Mouse (Mus musculus): ENCODE measurements around the gene Madd. TPM values are rescaled to one million over a fixed set of nuclear protein-coding genes. Genes with fewer than 3 reads are reported as not detected.

The Madd gene
- polyA plus RNA-seq, 1 experiment: 82.1 TPM

GRCm38 (mm10) chr2:91179825-91180224 lies 3.8 kb downstream of the Madd start:
- Histone ChIP-seq H3K4me3 (ENCODE audit: insufficient read depth, low read length) (no peak overlapping the region), H3K4me1 (ENCODE audit: control insufficient read depth, insufficient read depth, low read length) (peaks cover 18% of the 10 kb centered on the region), H3K27ac (ENCODE audit: insufficient read depth, low read depth, low read length) (no peak overlapping the region)
- TF ChIP-seq CTCF (IDR thresholded peaks at IDR 0.05; ENCODE audit: low read depth, low read length) (no peak), POLR2A (IDR thresholded peaks at IDR 0.05; ENCODE audit: borderline replicate concordance, low read depth, low read length) (no peak)

DNA sequence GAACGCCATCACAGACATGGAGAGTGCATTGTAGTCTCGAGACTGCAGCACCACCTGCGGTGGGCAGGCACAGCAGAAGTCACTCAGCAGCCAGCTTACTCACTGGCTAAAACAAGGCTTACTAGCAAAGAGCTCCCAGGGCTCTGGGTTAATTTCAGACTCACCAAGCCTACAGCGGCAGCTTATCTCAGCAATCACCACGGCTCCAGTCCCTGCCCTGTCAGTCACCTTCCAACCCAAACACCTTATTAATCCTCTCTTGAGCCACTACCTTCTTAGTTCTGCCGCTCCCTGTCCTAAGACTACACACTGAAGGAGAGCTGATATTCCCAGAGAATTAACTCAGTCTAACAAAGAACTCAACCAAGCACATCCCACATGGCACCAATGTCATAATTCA lies 7.4 kb downstream of the Madd start:
- Histone ChIP-seq H3K4me3 (ENCODE audit: insufficient read depth, low read length) (no peak overlapping the region), H3K27ac (ENCODE audit: insufficient read depth, low read depth, low read length) (no peak overlapping the region), H3K4me1 (ENCODE audit: control insufficient read depth, insufficient read depth, low read length) (peaks cover 4% of the 10 kb centered on the region)
- TF ChIP-seq POLR2A (IDR thresholded peaks at IDR 0.05; ENCODE audit: borderline replicate concordance, low read depth, low read length) (no peak), CTCF (IDR thresholded peaks at IDR 0.05; ENCODE audit: low read depth, low read length) (no peak)

DNA sequence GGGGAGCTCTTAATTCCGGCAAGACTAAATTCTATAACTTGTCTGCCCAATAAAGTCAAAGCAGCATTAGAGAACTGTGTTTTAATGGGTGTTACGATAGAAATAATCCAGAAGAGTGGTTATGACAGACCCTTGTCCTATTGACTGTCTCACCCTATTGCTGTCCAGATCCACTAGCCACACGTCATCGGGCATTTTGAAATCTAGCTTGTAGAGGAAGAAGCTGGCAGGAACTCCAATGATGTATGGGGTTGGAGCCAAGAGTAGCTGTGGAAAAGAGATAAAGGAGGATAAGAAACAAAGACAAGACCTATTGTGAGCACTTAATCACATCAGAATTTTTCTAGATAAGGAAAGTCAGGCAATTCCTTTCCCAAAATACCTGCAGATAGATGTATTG lies 8.1 kb downstream of the Madd start:
- H3K27ac ChIP-seq (ENCODE audit: insufficient read depth, low read depth, low read length): no peak overlapping the region
- H3K4me1 ChIP-seq (ENCODE audit: control insufficient read depth, insufficient read depth, low read length): no peaks in the 10 kb centered on the region
- TF ChIP-seq POLR2A (IDR thresholded peaks at IDR 0.05; ENCODE audit: borderline replicate concordance, low read depth, low read length): no peak
- no peak overlapping the region for H3K4me3 ChIP-seq (ENCODE audit: insufficient read depth, low read length)

DNA sequence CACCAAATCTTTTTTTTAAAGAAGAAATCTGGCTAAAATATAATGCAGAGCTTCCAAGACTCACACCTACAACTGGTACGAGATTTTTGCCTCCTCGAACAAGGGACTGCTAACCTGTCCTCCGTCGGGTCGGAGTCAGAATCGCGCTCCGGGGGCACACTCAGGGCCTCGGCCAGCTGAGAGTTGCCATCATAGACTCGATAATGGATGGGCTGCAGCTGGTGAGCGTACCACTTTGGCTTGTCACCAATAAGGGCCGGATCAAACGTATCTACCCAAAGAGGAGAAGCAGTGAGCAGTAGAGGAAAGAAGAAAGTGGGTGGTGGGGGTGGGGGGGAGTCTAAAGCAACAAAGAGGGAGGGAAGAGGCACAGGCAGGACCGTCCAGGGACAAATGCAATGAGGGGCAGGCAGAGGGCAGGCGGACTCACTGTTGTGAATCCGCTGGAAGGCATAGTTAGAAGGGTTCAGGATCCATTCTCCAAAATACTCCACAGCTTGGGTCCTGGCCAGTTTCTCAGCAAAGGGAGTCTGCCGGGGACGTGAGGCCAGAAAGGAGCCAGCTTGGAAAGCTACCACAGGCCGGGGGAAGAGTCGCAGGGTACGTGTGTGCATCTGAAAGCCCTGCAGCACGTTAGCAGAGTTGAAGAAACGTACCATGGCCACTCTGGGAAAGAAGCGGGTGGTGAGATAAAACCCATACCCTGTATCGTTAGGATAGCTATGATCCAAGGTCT lies 13.9 kb downstream of the Madd start:
- TF ChIP-seq POLR2A (IDR thresholded peaks at IDR 0.05; ENCODE audit: borderline replicate concordance, low read depth, low read length) (no peak), CTCF (IDR thresholded peaks at IDR 0.05; ENCODE audit: low read depth, low read length) (no peak)
- Histone ChIP-seq H3K4me1 (ENCODE audit: control insufficient read depth, insufficient read depth, low read length) (no peaks in the 10 kb centered on the region), H3K27ac (ENCODE audit: insufficient read depth, low read depth, low read length) (no peak overlapping the region), H3K4me3 (ENCODE audit: insufficient read depth, low read length) (no peak overlapping the region)

DNA sequence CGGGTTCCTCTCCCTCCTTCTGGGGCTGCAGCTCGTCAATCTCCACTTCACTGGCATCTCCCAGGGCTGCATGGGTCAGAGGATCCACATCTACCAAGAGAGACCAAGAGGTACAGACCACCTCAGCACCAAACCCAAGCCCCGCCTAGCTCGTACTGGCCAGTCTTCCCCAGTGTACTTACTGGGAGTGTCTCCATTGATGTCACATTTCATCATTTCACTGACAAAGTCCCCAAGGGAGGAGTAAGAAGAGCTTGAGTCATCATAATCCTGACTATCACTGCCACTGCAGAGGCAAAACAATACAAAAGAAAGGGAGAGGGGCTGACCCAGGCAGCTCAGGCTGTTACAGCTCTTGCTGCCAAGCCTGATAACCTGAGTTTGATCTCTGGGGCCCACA lies 16.0 kb downstream of the Madd start:
- Histone ChIP-seq H3K4me1 (ENCODE audit: control insufficient read depth, insufficient read depth, low read length) (peaks cover 8% of the 10 kb centered on the region), H3K4me3 (ENCODE audit: insufficient read depth, low read length) (no peak overlapping the region), H3K27ac (ENCODE audit: insufficient read depth, low read depth, low read length) (no peak overlapping the region)
- TF ChIP-seq POLR2A (IDR thresholded peaks at IDR 0.05; ENCODE audit: borderline replicate concordance, low read depth, low read length) (no peak), CTCF (IDR thresholded peaks at IDR 0.05; ENCODE audit: low read depth, low read length) (no peak)

GRCm38 (mm10) chr2:91164991-91165390 lies 18.6 kb downstream of the Madd start:
- Histone ChIP-seq H3K4me1 (ENCODE audit: control insufficient read depth, insufficient read depth, low read length) (peaks cover 11% of the 10 kb centered on the region), H3K27ac (ENCODE audit: insufficient read depth, low read depth, low read length) (no peak overlapping the region), H3K4me3 (ENCODE audit: insufficient read depth, low read length) (no peak overlapping the region)
- TF ChIP-seq POLR2A (IDR thresholded peaks at IDR 0.05; ENCODE audit: borderline replicate concordance, low read depth, low read length) (no peak), CTCF (IDR thresholded peaks at IDR 0.05; ENCODE audit: low read depth, low read length) (no peak)

- H3K4me1 ChIP-seq (ENCODE audit: control insufficient read depth, insufficient read depth, low read length): peaks cover 11% of the 10 kb centered on the region
- H3K27ac ChIP-seq (ENCODE audit: insufficient read depth, low read depth, low read length): no peak overlapping the region
- H3K4me3 ChIP-seq (ENCODE audit: insufficient read depth, low read length): no peak overlapping the region
- TF ChIP-seq POLR2A (IDR thresholded peaks at IDR 0.05; ENCODE audit: borderline replicate concordance, low read depth, low read length) (no peak), CTCF (IDR thresholded peaks at IDR 0.05; ENCODE audit: low read depth, low read length) (no peak)
Observed at GRCm38 (mm10) chr2:91163532-91163931, 20.1 kb downstream of the Madd start.

DNA sequence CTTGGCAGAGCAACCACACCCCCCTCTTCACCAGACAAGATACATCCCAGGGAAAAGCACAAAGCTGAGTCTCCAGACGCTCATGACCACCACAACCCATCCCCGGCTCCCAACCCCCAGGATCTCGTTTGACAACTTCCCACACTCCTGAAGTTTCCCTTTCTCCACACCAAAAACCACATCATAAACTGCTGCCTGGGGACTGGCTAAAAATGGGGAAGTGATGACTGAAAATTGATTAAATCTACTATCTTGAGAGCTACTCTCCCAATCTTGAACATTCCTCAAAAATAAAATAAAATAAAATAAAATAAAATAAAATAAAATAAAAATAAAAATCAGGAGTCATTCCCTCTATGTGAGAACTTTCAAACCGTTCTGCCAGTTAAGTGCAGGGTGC lies 20.7 kb downstream of the Madd start:
- TF ChIP-seq POLR2A (IDR thresholded peaks at IDR 0.05; ENCODE audit: borderline replicate concordance, low read depth, low read length) (no peak), CTCF (IDR thresholded peaks at IDR 0.05; ENCODE audit: low read depth, low read length) (no peak)
- Histone ChIP-seq H3K4me1 (ENCODE audit: control insufficient read depth, insufficient read depth, low read length) (peaks cover 11% of the 10 kb centered on the region), H3K27ac (ENCODE audit: insufficient read depth, low read depth, low read length) (no peak overlapping the region), H3K4me3 (ENCODE audit: insufficient read depth, low read length) (no peak overlapping the region)

DNA sequence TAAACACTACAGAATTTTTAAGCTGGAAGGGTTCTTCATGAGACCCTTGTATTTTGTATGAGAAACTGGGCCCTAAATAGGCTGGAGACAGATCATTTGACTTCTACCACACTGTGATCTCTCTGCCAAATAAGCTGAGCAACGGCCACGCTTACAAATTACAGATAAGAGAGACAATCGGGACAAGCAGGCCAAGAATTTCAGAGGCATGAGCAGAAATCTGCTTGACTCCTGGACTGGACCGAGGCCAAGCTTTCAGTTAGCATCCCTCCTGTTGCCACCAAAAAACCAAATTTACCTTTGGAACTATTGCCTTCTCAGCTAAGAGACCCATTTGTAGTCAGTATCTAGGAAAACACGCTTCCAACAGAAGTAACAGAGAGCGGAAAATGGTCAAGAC lies 23.0 kb downstream of the Madd start:
- TF ChIP-seq CTCF (IDR thresholded peaks at IDR 0.05; ENCODE audit: low read depth, low read length): no peak
- TF ChIP-seq POLR2A (IDR thresholded peaks at IDR 0.05; ENCODE audit: borderline replicate concordance, low read depth, low read length): no peak
- peaks cover 11% of the 10 kb centered on the region for H3K4me1 ChIP-seq (ENCODE audit: control insufficient read depth, insufficient read depth, low read length)
- H3K27ac ChIP-seq (ENCODE audit: insufficient read depth, low read depth, low read length): no peak overlapping the region
- H3K4me3 ChIP-seq (ENCODE audit: insufficient read depth, low read length): no peak overlapping the region

DNA sequence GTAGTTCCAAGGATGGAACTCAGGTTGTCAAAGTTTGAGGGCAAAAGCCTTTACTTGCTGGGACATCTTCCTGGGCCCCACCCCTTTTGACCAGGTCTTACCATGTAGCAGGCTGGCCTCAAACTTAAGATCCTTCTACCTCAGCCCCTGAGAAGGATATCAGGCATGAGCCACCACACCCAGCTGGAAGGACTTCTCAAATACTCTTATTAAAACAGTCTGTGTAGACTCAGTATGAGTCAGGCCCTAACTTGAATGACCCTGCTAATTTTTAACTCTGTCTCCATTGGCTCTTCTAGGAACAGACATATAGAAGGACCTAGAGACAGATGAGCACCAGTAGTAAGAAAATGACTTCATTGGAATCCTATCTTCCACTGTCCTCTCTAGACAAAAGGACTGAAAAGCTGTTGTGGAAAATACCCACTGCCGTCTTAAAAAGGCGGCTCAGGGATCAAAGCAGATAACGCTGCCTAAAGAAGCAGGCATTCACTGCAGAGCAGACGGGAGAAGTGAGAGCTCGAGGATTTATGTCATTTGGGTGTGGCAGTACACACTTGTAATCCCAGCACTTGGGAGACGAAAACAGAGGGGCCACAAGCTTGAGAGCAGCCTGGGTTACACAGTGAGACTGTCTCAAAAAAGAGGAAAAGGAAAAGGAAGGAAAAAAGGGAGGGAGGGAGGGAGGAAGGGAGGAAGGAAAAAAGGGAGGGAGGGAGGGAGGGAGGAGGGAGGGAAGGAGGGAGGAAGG lies 26.5 kb downstream of the Madd start:
- no peak overlapping the region for H3K27ac ChIP-seq (ENCODE audit: insufficient read depth, low read depth, low read length)
- no peak for TF ChIP-seq CTCF (IDR thresholded peaks at IDR 0.05; ENCODE audit: low read depth, low read length)
- no peak for TF ChIP-seq POLR2A (IDR thresholded peaks at IDR 0.05; ENCODE audit: borderline replicate concordance, low read depth, low read length)
- no peaks in the 10 kb centered on the region for H3K4me1 ChIP-seq (ENCODE audit: control insufficient read depth, insufficient read depth, low read length)
- no peak overlapping the region for H3K4me3 ChIP-seq (ENCODE audit: insufficient read depth, low read length)

Measured in bone marrow macrophage, adult 2 months (primary cell).